Mouse (Mus musculus) MEL-GATA-1-ER (cell line): ENCODE data around the gene Arf5.
A peak's percentile ranks its signal among the peaks of the same experiment; 100 is the strongest.

Experiments
- DNase-seq: peaks from one replicate; pipeline ENCODE4 v3.0.0-alpha.2; 2012; ENCODE audit warnings: low read depth; ENCODE audit errors: extremely low read depth

Arf5 gene

DNA sequence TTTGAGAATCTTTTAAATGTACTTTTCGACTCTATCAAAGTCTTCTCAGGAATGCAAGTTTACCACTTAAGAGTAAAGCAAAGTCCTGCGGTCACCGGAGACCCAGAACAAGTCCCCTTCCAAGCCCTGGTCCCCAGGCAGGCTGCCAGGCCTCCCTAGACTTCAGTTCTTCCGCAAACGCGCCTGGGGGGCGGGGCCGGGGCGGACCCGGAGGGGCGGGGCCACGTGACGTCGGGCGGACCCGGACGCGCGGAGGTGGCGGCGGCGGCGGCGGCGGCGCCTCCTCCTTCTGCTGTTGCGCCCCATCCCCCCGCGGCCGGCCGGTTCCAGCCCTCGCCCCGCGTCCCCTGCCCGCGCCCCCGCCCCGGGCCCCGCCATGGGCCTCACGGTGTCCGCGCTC lies at the start of gene Arf5:
Gene Arf5, plus strand, starts transcription at position 248 of the 400 bp plus-strand sequence.
- DNase-seq, result no peak

DNA sequence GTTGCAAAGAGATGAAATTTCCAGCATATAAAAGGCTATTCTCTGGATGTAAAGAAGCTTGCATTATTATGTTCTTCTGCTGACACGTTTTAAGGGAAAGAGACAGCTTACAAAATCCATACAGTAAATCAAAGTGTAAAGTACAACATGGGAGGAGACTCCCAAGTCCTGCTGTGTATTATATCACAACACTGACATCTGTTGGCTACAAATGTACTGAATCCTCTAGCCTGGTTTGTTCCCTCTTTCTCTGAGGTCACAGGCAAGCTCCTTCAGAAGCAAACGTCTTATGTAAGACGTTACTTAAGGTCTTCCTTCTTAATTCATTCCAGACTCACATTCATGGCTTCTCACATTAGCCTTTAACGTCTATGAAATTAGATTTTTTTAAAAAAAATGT lies 41.4 kb upstream of the Arf5 start:
- DNase-seq, result no peak

DNA sequence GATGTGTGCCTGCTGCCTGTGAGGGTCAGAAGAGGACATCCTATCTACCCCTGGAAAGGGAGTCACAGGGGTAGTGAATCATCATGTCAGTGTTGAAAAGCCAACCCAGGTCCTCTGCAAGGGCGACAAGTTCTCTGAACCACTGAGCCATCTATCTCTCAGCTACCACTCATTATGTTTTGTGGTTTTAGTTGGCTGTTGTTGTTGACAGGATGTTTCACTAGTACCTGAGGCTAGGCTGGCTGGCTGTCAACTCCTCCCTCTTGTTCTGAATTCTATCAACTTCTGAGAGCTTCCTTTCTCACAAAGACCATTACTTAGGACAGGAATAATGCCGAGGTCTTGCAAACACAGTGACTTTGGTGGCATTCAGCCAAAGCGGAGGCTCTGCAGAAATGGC lies 38.2 kb upstream of the Arf5 start:
- no peak for DNase-seq

DNA sequence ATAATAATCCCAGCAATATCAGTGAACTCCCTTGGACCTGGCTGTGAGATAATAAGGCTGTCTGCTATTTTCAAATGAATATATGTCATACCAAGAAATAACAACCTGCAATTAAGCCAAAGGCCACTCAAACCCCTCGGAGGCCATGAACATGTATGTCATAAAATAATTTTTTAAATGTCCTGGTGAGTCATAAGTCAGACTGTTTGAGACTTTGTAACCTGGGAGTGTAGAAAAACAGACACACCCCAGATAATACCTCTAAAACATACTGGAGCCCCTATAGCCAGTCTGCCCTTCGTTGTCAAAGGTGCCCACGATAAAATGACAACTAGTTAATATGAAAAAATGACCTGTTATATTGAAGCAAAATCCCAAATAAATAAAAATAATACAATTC lies 34.3 kb upstream of the Arf5 start:
- DNase-seq, result no peak

DNA sequence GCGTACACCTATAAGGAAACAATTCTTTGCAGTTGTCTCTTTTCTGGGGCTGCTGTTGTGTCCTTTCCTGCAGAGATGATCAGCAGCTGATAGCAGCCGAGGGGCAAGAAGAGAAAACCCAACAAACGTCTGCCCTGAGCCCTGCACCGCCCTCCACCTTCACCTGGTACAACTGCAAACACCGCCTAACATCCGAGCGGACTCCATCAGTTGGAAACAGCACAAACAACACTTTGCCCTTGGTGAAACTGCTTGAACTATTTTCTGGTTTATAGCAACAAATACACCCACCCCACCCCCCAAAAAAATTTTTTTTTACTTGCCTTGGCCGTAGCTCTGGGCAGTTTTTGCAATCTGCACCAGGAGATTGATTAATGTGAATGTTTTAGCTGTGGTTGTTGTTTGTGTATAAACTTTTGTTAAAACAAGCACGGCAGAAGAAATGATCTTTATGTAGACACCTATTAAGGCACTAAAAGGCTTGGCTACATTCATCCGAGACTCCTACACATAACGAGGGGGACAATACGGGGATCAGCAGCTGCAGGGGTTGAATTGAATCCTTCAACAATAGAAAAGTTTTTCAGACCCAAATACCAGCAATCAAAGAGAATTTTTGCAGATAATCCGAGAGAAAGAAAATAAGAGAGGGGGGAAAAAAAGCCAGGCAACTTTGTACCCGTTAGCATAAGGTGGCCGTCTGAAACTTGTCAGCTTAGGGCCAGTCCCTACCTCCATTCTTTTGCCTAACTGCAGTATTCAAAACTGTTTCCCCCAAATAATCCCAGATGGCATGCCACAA lies 27.1 kb upstream of the Arf5 start:
- DNase-seq, result no peak

DNA sequence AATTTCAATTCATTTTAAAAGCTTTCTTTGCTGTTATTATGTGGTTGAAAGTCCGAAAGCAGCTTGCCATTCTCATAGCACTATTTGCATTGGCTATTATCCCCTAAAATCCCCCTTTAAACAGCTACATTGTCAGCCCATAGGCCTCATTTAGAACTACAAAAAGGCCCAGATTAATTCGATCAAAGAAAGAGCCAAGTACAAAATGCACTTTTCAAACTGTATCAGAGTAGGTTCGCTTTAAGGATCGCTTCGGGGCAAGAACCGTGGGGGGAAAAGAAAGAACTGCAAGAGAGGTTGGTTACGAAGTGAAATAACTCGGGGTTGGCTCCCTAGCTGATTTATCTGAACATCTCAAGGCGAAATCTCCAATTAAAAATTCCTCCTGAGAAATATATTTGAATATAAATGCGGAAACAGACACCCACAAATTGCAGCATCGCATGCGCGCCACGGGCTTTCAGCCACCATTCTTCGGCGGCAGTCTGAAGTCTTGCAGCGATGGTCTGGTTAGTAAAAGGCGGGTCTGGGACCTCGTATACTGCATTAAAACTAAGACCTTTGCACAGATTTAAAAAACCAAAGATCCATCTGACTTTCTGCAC lies 26.4 kb upstream of the Arf5 start:
- no peak for DNase-seq

DNA sequence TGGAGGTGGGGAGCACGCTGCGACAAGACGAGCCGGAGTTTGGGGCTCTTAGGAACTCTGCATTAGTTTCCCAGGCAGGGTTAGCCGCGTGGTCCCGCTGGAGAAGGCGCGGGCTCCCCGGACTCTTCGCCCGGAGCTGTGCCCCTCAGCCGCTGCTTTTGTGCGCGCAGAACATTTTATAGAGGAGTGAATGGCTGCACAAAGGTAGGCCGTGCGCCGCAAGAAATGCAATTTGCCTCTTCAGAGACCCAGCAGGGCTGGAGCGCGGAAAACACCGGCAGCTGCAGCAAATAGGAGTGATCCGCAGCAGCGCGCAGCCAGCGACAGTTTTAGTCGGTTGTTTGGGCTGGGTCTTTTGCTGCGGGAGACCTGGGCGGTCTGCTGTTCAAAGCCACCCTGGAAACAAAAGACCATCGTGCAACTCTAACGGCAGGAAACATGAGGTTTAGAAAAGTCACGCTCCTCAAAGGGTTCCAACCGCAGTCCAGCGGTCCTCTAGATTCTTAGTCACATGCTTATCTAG lies 25.6 kb upstream of the Arf5 start, which contains the start of gene Zfp800:
Gene Zfp800, minus strand, starts transcription at position 325 of the 523 bp plus-strand sequence.
- DNase-seq, result no peak

DNA sequence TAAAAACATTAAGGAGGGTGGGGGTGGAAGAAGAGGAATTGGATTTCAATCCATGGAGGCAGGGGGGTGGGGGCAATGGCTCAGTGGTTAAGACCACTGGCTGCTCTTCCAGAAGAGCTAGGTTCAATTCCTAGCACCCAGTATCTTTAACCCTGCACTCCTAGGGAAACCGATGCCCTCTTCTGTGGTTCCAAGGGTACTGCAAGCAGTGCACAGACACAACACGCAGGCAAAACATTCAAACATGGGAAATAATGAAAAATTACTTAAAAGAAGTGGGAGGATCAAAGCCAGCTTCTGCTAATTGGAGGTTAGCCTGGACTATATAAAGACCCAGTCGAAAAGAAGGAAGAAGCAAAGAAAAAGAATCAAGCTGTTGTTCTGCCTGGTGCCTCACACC lies 24.6 kb upstream of the Arf5 start:
- DNase-seq, result no peak

DNA sequence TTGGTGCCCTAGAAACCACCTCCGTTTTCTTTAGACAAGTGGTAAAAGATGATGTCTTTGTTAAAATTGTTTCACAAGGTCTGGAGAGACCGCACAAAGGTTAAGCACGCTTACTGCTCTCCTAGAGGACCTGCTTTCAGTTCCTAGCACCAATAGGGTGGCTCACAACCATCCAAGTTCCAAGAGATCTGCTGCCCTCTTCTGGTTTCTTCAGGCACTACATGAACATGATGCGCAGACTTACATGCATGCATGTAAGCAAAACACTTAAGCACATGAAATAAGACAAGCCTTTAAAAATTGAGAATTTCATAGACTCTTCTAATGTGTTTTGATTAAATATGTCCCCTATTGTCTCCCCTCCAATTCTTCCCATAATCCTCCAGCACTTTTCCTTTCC lies 23.6 kb upstream of the Arf5 start:
- no peak for DNase-seq

DNA sequence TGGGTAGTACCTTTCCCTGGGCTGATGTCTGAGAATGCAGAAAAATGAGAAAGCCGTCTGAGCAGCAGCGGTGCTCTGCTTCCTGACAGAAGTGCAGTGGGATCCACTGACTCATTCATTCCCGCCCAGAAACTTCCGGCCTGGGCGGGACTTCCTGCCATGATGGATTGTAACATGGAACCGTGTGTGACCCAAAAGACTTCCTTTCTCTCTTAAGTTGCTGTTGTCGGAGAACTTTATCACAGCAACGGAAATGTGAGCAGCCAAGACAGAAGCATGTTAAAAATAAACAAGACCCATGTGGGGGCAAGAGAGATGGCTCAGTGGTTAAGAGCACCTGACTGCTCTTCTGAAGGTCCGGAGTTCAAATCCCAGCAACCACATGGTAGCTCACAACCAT lies 13.3 kb upstream of the Arf5 start:
- DNase-seq, result no peak

DNA sequence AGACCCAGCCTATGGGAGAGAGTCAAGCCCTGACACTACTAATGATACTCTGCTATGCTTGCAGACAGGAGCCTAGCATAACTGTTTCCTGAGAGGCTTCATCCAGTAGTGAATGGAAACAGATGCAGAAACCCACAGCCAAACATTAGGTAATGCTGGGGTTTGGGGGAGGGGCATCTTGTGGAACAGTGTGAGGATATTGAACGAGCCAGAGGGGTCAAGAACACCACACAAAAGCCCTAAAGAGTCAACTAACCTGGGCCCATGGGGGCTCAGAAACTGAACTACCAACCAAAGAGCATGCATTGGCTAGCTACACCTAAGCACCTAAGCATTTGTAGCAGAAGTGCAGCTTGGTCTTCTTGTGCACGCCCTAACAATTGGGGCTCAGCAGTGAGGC lies 12.1 kb upstream of the Arf5 start:
- no peak for DNase-seq

DNA sequence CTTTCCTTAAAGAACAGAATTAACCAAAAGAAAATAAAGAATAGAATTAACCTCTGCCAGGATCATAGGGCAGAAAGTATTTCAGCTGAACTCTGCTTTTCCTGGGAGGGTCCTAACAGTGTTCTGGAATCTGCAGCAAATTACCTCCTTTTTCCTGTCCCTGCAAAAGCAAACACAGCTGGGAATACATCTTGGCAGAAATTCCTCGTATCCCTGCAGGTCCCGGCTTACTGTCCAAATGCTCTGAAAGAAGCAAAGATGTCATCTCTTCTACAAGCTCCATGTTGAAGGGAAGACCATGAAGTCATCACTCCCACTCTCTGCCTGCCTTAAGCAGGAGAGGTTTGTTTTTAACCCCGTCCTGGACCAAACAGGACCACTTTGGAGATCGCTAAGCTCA lies 6.4 kb upstream of the Arf5 start:
- DNase-seq, result no peak

DNA sequence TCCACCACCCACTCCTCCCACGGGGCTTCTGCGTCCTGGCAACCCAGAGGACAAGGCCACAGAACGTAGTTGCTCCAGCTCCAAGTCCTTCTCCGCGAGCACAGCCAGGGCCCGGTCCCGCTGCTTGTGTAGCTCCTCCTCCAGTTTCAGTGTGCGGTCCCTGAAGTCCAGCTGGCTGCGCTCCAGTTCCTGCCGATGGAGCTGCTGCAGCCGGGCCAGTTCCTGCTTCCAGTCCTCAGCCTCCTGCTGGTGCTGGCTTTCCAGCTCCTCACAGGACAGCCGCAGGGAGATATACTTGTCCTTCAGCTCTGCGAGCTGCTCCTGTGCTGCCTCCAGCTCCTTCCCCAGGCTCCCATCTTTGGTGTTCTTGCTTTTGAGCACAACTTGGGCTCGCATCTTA lies 4.9 kb upstream of the Arf5 start:
- DNase-seq, result no peak

DNA sequence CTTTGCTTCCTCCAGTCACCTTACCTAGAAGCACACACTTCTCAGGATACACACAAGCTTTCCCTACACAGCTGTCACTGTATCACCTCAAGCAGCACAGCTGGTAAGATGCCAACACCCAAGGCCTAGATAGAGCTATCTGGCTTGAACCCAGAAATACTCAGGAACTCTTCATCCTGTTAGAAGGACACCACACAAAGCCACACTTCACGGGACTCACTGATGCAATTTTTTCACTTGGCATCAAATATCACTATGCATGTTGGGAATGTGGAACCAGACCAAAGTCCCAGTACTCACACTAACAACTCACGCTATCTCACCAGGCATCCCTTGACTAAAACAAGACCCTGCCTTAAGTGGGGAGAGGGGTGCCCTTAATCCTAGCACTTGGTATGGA lies 3.7 kb upstream of the Arf5 start:
- no peak for DNase-seq

DNA sequence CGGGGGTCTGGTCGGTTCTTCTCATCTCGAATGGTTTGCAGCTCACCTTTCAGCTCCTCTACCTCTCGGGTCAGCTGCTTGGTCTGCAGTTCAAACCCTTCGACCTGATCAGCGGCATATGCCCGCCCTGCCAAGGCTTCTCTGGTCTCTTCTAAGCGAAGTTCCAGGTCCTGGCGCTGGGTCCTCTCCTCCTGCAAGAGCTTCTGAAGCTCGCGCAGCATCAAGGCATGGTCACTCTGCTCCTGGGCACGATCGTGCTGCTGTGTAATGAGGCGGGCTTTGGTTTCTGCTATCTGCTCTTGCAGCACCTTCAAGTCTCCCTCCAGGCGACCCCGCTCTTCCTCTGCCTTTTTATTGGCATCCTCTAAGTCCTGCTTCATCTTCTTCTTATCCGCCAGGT lies 3.0 kb upstream of the Arf5 start:
- DNase-seq, result no peak

DNA sequence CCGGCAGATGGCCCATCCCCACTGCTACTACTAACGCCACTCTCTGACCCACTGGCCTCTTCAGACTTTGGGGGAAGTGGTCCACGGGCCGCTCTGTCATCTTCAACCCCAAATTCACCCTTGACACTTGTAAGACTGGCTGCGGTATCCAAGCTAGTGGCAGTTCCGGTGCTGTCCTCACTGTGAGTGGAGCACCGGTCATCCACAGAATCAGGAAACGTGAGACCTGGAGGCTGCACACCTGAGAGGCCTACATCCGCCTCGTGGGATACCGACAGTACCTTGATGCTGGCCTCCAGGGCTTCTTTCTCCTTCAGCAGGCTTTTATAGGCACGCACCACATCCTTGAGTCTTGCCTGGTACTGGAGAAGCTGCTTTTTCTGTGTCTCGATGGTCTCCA lies 2.5 kb upstream of the Arf5 start:
- no peak for DNase-seq

DNA sequence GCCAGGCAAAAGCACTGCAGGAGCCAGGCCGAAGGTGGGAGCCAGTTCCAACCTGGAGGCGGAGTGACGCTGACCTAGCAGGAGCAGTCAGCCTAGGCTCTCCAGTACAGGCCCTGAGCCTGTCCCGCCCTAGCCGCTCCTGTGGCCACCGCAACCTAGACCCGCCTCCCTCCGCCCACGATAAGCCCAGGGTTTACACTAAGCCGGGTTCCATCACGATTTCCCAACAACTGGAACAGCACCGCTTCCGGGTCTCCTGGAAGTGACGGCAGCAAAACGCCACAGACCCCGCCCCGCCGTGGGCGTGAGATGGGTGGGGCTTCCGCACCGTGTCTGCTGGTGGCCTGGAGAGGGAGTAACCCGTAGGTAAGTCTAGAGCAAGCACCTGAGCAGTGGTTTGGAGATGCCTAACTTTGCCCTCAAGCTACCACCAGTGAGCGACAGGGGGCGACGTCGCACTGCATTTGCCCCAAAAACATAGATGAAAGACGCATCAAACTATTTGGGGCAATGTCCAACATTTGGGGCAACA lies 1.8 kb upstream of the Arf5 start:
- peak; percentile 90 for DNase-seq

DNA sequence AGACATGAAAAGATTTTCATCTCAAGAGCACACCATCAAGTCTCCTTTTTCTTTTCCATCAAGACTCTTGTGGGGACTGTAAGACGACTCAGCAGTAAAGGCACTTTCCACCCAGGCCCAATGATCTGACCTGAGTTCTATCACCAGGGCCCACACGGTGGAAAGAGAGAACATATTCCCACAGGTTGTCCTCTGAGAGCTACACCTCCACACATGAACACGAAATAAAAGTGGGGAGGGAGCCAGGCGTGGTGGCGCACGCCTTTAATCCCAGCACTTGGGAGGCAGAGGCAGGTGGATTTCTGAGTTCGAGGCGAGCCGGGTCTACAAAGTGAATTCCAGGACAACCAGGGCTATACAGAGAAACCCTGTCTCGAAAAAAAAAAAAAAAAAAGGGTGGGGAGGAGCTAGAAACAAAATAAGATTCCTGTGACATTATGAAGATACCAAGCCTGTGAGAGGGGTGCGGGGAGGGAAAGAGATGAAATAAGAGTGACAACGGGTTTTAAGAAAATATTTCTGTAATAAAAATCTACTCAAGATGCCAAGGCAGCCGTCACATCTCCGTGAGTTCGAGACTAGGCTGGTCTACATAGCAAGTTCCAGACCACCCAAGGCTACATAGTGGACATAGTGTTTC lies 589 bp upstream of the Arf5 start:
- no peak for DNase-seq

DNA sequence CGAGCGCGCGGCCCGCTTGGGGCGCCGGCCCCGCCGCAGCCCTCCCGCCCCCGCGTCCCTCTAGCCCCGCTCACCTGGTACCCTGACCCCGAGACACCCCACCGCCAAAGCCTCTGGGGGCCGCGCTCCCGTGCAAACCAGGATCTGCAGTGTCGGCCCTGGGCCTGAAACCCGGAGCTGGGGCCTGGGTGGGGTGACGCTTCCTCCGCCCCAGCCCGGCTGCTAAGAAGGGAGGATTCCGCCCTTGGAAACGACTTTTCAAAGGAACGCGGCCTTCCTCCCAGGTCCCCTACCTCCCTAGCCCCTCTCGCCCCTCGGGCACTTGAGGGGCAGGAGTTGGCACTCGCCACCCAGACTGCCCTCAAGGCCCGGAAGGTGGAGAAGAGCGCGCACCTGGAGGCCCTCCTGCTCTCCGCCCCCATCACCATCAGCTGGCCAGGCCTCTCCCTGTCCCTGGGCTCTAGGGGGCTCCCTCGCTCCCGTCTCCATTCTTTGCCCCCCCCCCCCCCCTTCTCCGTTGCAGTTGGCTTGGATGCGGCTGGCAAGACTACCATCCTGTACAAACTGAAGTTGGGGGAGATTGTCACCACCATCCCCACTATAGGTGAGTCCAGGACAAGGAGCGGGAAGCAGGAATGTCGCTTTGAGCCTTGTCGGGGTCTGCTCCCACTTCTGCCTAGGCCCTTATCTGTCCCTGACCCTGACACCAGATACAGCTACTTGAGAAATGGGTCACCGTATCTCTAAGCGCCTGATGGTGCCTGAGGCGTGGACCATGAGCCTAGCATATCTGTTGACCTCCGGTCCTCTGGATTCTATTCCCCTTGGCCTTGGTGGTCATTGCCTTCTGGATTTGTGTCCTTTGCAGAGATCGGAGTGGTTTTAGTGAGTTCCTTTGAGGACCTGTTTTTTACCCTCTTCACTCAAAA lies 671 bp downstream of the Arf5 start:
- no peak for DNase-seq

DNA sequence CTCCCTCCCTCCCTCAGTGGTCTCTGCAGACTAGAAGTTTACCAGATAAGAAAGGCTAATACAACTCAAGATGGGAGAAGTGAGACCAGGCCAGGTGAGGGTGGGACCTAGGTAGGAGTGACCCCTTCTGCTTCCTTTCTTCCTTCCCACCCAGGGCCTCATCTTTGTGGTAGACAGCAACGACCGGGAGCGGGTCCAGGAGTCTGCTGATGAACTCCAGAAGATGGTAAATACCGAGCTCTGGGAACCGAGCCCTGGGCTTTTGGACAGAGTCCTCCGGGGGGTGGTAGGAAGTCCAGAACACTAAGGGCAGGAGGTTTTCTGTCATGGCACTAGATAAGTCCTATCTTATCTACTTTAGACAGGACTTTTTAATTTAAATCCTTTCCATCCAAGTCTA lies 1.7 kb downstream of the Arf5 start:
- DNase-seq, result no peak
